Comparison of ENCODE assay signal across 23 mouse cellular contexts in genomic region chr9:48806591-48806990, GRCm38 (mm10). TPM values are rescaled to one million over a fixed set of nuclear protein-coding genes. Genes with fewer than 3 reads are reported as not detected.
DNase-seq lines count a peak whose midpoint lies in the region; ATAC-seq and TF ChIP-seq lines count a peak whose summit lies in the region.
"Had no signal": no experiment of that assay in that cellular context is flagged by ENCODE, and none has a peak within 500 bp of the region (broad histone marks: within the 10 kb centered on the region; RNA-seq: fewer than 3 reads in every experiment).

No protein-coding gene starts in this region.

- no peaks in the 10 kb centered on the region for H3K9me3 ChIP-seq in G1E (replicated peaks)
- H3K9me3 ChIP-seq: embryonic facial prominence, embryonic 12.5 days; forebrain, embryonic 12.5 days; heart, embryonic 13.5 days; hindbrain, embryonic 13.5 days had no signal

- no peak overlapping the region for H3K4me3 ChIP-seq in layer of hippocampus, adult 2 months
- H3K4me3 ChIP-seq in G1E (ENCODE audit: low read depth, low read length), result peak overlapping the region; percentile 57; the same call in 1 of the 2 replicates
- H3K4me3 ChIP-seq: embryonic facial prominence, embryonic 12.5 days; forebrain, embryonic 12.5 days; heart, embryonic 13.5 days; hindbrain, embryonic 13.5 days had no signal

- H3K27me3 ChIP-seq in G1E (ENCODE audit: insufficient read depth, low read length), result no peaks in the 10 kb centered on the region
- H3K27me3 ChIP-seq: embryonic facial prominence, embryonic 12.5 days; hindbrain, embryonic 13.5 days had no signal

- no peak for ATAC-seq in G1E (ENCODE audit: extremely low read depth, insufficient number of reproducible peaks, low FRiP score, poor library complexity, severe bottlenecking)
- ATAC-seq in common myeloid progenitor, adult 5-6 weeks (replicated peaks; ENCODE audit: low read depth, poor library complexity, severe bottlenecking), result peak; percentile 65
- ATAC-seq in megakaryocyte progenitor cell, adult 5-6 weeks (replicated peaks; ENCODE audit: poor library complexity), result peak; percentile 26

- H3K36me3 ChIP-seq in G1E (replicated peaks), result peaks cover 51% of the 10 kb centered on the region
- H3K36me3 ChIP-seq: embryonic facial prominence, embryonic 12.5 days; forebrain, embryonic 12.5 days; heart, embryonic 13.5 days; hindbrain, embryonic 13.5 days had no signal

- H3K27ac ChIP-seq in layer of hippocampus, adult 2 months, result peak overlapping the region; percentile 76
- H3K27ac ChIP-seq: embryonic facial prominence, embryonic 12.5 days; forebrain, embryonic 12.5 days; heart, embryonic 13.5 days; hindbrain, embryonic 13.5 days had no signal

- peak; percentile 16; the same call in 1 of the 2 replicates for TF ChIP-seq CTCF in layer of hippocampus, adult 2 months (conservative IDR thresholded peaks at IDR 0.05)
- no peak for TF ChIP-seq CTCF in G1E (IDR thresholded peaks at IDR 0.05; ENCODE audit: low read depth, low read length)

- H3K4me1 ChIP-seq in G1E (ENCODE audit: insufficient read depth, low read depth, low read length), result peaks cover 87% of the 10 kb centered on the region
- H3K4me1 ChIP-seq: forebrain, embryonic 12.5 days; hindbrain, embryonic 13.5 days had no signal

- no peak for DNase-seq in layer of hippocampus, adult 2 months (ENCODE audit: low spot score in 2 of 2)
- no peak for DNase-seq in layer of hippocampus, adult 9-10 months (ENCODE audit: low spot score)
- DNase-seq in G1E (ENCODE audit: low spot score), result no peak
- no peak for DNase-seq in retina, embryonic 14.5 days (ENCODE audit: low spot score)
- no peak for DNase-seq in frontal cortex, postnatal 36 days (ENCODE audit: low spot score in 2 of 2)
- DNase-seq: adrenal gland, postnatal 14 days; cerebellum, adult 9-10 months; gastrocnemius, postnatal 10 days; heart, adult 11 months; heart, postnatal 36 days; kidney, adult 8-10 months; kidney, postnatal 10 days; layer of hippocampus, postnatal 36 days; lung, adult 2 months; lung, postnatal 36 days; right cerebral cortex, postnatal 4 days; thymus, postnatal 14 days had no signal

RNA-seq across cellular contexts. Expression of gene Zbtb16, which starts 29.4 kb away (rescaled TPM):
- total RNA-seq in layer of hippocampus, adult 2 months (2021), result 100 to 1,000 TPM; 143 to 149 TPM
- 35.0 and 45.5 TPM in 2 replicates for total RNA-seq in G1E (2014; fragmentation: Nextera tagmentation)
- 9.7 and 10.6 TPM in 2 replicates for total RNA-seq in G1E (2017)
- polyA plus RNA-seq in G1E (2012), result 18.4 and 20.0 TPM in 2 replicates
- 5.5 and 7.3 TPM in 2 replicates for total RNA-seq in common myeloid progenitor, adult 5-6 weeks (2017)
- total RNA-seq in megakaryocyte progenitor cell, adult 5-6 weeks (2015), result 4.7 and 5.8 TPM in 2 replicates
- 4.7 and 5.2 TPM in 2 replicates for total RNA-seq in megakaryocyte progenitor cell, adult 5-6 weeks (2017)
